8 mouse cellular contexts compared by ENCODE assay signal in genomic region chr10:81450140-81450539, GRCm38 (mm10). TPM values are rescaled to one million over a fixed set of nuclear protein-coding genes. Genes with fewer than 3 reads are reported as not detected.
DNase-seq lines count a peak whose midpoint lies in the region; ATAC-seq and TF ChIP-seq lines count a peak whose summit lies in the region.

No protein-coding gene starts in this region.

- intact Hi-C loops in heart, postnatal 25 days (cut with DNase I), result loop anchor here (1.0 to 2.0 kb wide), 2 partner anchors 61 to 165 kb away; partner anchors contain the start of gene Gm48552

- H3K9me3 ChIP-seq in ES-Bruce4 (replicated peaks; ENCODE audit: control insufficient read depth, insufficient read depth, low read length, poor library complexity, severe bottlenecking), result no peaks in the 10 kb centered on the region
- H3K9me3 ChIP-seq in forebrain, embryonic 12.5 days, result no peaks in the 10 kb centered on the region

- 2% methylated on average over 7 of the region's 7 CpGs for WGBS in forebrain, embryonic 12.5 days
- 2% methylated on average over 7 of the region's 7 CpGs for WGBS in lung, adult 2 months

- no peak overlapping the region for H3K9ac ChIP-seq in ES-Bruce4 (ENCODE audit: low read depth, poor library complexity, severe bottlenecking)
- H3K9ac ChIP-seq in forebrain, embryonic 12.5 days, result no peak overlapping the region

- peak; percentile 99 for TF ChIP-seq CTCF in ES-Bruce4 (IDR thresholded peaks at IDR 0.05; ENCODE audit: low read depth, low read length)
- peak; percentile 99 for TF ChIP-seq CTCF in lung, adult 2 months (IDR thresholded peaks at IDR 0.05; ENCODE audit: insufficient read depth, low read length)

- H3K4me3 ChIP-seq in ES-Bruce4 (ENCODE audit: low read depth, low read length), result no peak overlapping the region
- no peak overlapping the region for H3K4me3 ChIP-seq in forebrain, embryonic 12.5 days (replicated peaks)
- no peak overlapping the region for H3K4me3 ChIP-seq in lung, adult 2 months (replicated peaks; ENCODE audit: extremely low read depth, low read depth, low read length)

- peak; percentile 78 for ATAC-seq in forebrain, embryonic 12.5 days (ENCODE audit: low FRiP score)

- H3K4me1 ChIP-seq in ES-Bruce4 (ENCODE audit: control insufficient read depth, insufficient read depth, low read length), result no peaks in the 10 kb centered on the region
- H3K4me1 ChIP-seq in forebrain, embryonic 12.5 days, result no peaks in the 10 kb centered on the region
- no peaks in the 10 kb centered on the region for H3K4me1 ChIP-seq in lung, adult 2 months (ENCODE audit: control insufficient read depth, insufficient read depth, low read length)

- no peak for TF ChIP-seq POLR2A in ES-Bruce4 (IDR thresholded peaks at IDR 0.05; ENCODE audit: insufficient read depth, low read length)
- no peak for TF ChIP-seq POLR2A in lung, adult 2 months (IDR thresholded peaks at IDR 0.05; ENCODE audit: borderline replicate concordance, extremely low read depth, low read depth, low read length)

- H3K27ac ChIP-seq in ES-Bruce4 (ENCODE audit: insufficient read depth, low read length), result no peak overlapping the region
- no peak overlapping the region for H3K27ac ChIP-seq in forebrain, embryonic 12.5 days

- TF ChIP-seq EP300 in ES-Bruce4 (IDR thresholded peaks at IDR 0.05; ENCODE audit: insufficient read depth, low read depth, low read length), result 0 out of 2 replicates have a peak, but pooled peaks have one; percentile 49

- H3K36me3 ChIP-seq in ES-Bruce4 (ENCODE audit: control insufficient read depth, insufficient read depth, low read length, poor library complexity, severe bottlenecking), result no peaks in the 10 kb centered on the region
- H3K36me3 ChIP-seq in forebrain, embryonic 12.5 days (replicated peaks), result no peaks in the 10 kb centered on the region

- peak; percentile 85 for DNase-seq in c-Kit-positive CD71-negative TER-119-negative erythroid progenitor cells, embryonic 14.5 days (ENCODE audit: low read depth)
- peak; percentile 55 for DNase-seq in heart, postnatal 25 days (ENCODE audit: low spot score)
- peak; percentile 87 to 89 for DNase-seq in kidney, postnatal 4 days
- peak; percentile 79 for DNase-seq in lung, adult 2 months
- DNase-seq in ovary, postnatal 14 days (ENCODE audit: low spot score), result peak; percentile 87
- peak; percentile 52 to 84 for DNase-seq in thymus, postnatal 10 days (ENCODE audit: low spot score in 2 of 2)

- no peaks in the 10 kb centered on the region for H3K27me3 ChIP-seq in ES-Bruce4 (ENCODE audit: control insufficient read depth, insufficient read depth, low read length, poor library complexity, severe bottlenecking)
- peaks cover 64% of the 10 kb centered on the region for H3K27me3 ChIP-seq in forebrain, embryonic 12.5 days

- no peak overlapping the region for H3K4me2 ChIP-seq in forebrain, embryonic 12.5 days

RNA-seq across cellular contexts. Expression of gene Nfic, which starts 5.3 kb away (rescaled TPM):
- polyA plus RNA-seq in ES-Bruce4 (2011; ENCODE audit: insufficient read depth, insufficient read length, low read depth, missing spikeins), result 6.1 and 7.2 TPM in 2 replicates
- polyA plus RNA-seq in forebrain, embryonic 12.5 days (2016; fragmentation: Nextera tagmentation; extraction: Ambion mirVana), result 15.3 and 16.3 TPM in 2 replicates
- total RNA-seq in heart, postnatal 25 days (2021), result 100 to 1,000 TPM; 110 to 130 TPM
- 89.6 and 103 TPM in 2 replicates for polyA plus RNA-seq in lung, adult 2 months (2012; rRNA removed)

RNA-seq across cellular contexts. Expression of gene Celf5, which starts 32.4 kb away (rescaled TPM):
- polyA plus RNA-seq in ES-Bruce4 (2011; ENCODE audit: insufficient read depth, insufficient read length, low read depth, missing spikeins), result 27.5 and 30.5 TPM in 2 replicates
- polyA plus RNA-seq in forebrain, embryonic 12.5 days (2016; fragmentation: Nextera tagmentation; extraction: Ambion mirVana), result 37.1 and 42.4 TPM in 2 replicates
- under 1 TPM; 0.17 to 0.47 TPM for total RNA-seq in heart, postnatal 25 days (2021)
- polyA plus RNA-seq in lung, adult 2 months (2012; rRNA removed), result 0.92 and 1.1 TPM in 2 replicates

RNA-seq across cellular contexts. Expression of gene Ncln, which starts 46.1 kb away (rescaled TPM):
- 37.2 and 41.6 TPM in 2 replicates for polyA plus RNA-seq in ES-Bruce4 (2011; ENCODE audit: insufficient read depth, insufficient read length, low read depth, missing spikeins)
- polyA plus RNA-seq in forebrain, embryonic 12.5 days (2016; fragmentation: Nextera tagmentation; extraction: Ambion mirVana), result 65.8 and 66.6 TPM in 2 replicates
- total RNA-seq in heart, postnatal 25 days (2021), result 10 to 100 TPM; 65.3 to 65.6 TPM
- polyA plus RNA-seq in lung, adult 2 months (2012; rRNA removed), result 197 and 203 TPM in 2 replicates

RNA-seq across cellular contexts. Expression of gene S1pr4, which starts 49.8 kb away (rescaled TPM):
- polyA plus RNA-seq in ES-Bruce4 (2011; ENCODE audit: insufficient read depth, insufficient read length, low read depth, missing spikeins), result 0.49 and 0.93 TPM in 2 replicates
- 0.21 and 0.49 TPM in 2 replicates for polyA plus RNA-seq in forebrain, embryonic 12.5 days (2016; fragmentation: Nextera tagmentation; extraction: Ambion mirVana)
- 1 to 10 TPM; 1.0 to 1.1 TPM for total RNA-seq in heart, postnatal 25 days (2021)
- polyA plus RNA-seq in lung, adult 2 months (2012; rRNA removed), result 40.3 and 47.5 TPM in 2 replicates

RNA-seq across cellular contexts. Expression of gene Smim24, which starts 57.3 kb away (rescaled TPM):
- 4.8 and 5.3 TPM in 2 replicates for polyA plus RNA-seq in ES-Bruce4 (2011; ENCODE audit: insufficient read depth, insufficient read length, low read depth, missing spikeins)
- 1.8 and 2.6 TPM in 2 replicates for polyA plus RNA-seq in forebrain, embryonic 12.5 days (2016; fragmentation: Nextera tagmentation; extraction: Ambion mirVana)
- total RNA-seq in heart, postnatal 25 days (2021), result 1 to 10 TPM; 2.0 TPM
- polyA plus RNA-seq in lung, adult 2 months (2012; rRNA removed), result 8.8 and 10.1 TPM in 2 replicates

Comparison
In these comparisons a context has a peak if more than half of its experiments do, and no peak if none do; other contexts are left out.
1. RNA of gene Celf5, which starts 32.4 kb away (polyA plus RNA-seq): 37.1 to 42.4 TPM in forebrain, embryonic 12.5 days and 27.5 to 30.5 TPM in ES-Bruce4; 0.92 to 1.1 TPM in lung, adult 2 months; every median in the first group is over 10 times any median in the second.
2. Peak in every context shown above with its lines, with median percentiles within 50 percentile points of each other: DNase-seq.